Mouse (Mus musculus) midbrain, embryonic 15.5 days (tissue): ENCODE measurements around the gene Cacna2d1. TPM values are rescaled to one million over a fixed set of nuclear protein-coding genes. Genes with fewer than 3 reads are reported as not detected.
A peak's percentile ranks its signal among the peaks of the same experiment; 100 is the strongest.

ENCODE experiments used
- ATAC-seq: fragments of 200-750 bp; cut with Nextera tagmentation; replicated peaks from 2 replicates; pipeline ENCODE4 v1.8.0; 2017; ENCODE audit warnings: moderate TSS enrichment
- H3K27ac ChIP-seq: fragments of 300-500 bp; sonication (generic); 2 replicates; pipeline ENCODE4 v1.5.1; 2015; ENCODE audit warnings: mild to moderate bottlenecking, inconsistent platforms
- H3K27me3 ChIP-seq: fragments of 300-500 bp; sonication (generic); replicated peaks from 2 replicates; pipeline ENCODE4 v1.6.1; 2015; ENCODE audit warnings: inconsistent platforms
- H3K36me3 ChIP-seq: fragments of 300-500 bp; sonication (generic); replicated peaks from 2 replicates; pipeline ENCODE4 v1.6.1; 2015; ENCODE audit warnings: inconsistent platforms
- H3K4me1 ChIP-seq: fragments of 300-500 bp; sonication (generic); 2 replicates; pipeline ENCODE4 v1.6.1; 2015; ENCODE audit warnings: inconsistent platforms
- H3K4me2 ChIP-seq: fragments of 300-500 bp; sonication (generic); 2 replicates; pipeline ENCODE4 v1.6.1; 2015; ENCODE audit warnings: inconsistent platforms, mild to moderate bottlenecking, moderate library complexity
- H3K4me3 ChIP-seq: fragments of 300-500 bp; sonication (generic); 2 replicates; pipeline ENCODE4 v1.5.1; 2015; ENCODE audit warnings: mild to moderate bottlenecking, inconsistent platforms
- H3K9ac ChIP-seq: fragments of 300-500 bp; sonication (generic); 2 replicates; pipeline ENCODE4 v1.6.1; 2015; ENCODE audit warnings: mild to moderate bottlenecking, inconsistent platforms
- H3K9me3 ChIP-seq: fragments of 300-500 bp; sonication (generic); 2 replicates; pipeline ENCODE4 v1.6.1; 2016; ENCODE audit warnings: inconsistent platforms
- WGBS: fragments of 180-500 bp; shearing (Covaris S2); methylation state at CpG from one replicate; pipeline ENCODE4 v1.1.7; 2015; ENCODE audit warnings: mixed read lengths; 5-methylcytosine and 5-hydroxymethylcytosine counted together
- polyA plus RNA-seq: library from polyadenylated mRNA; unstranded; fragments of >200 nt; fragmentation: Nextera tagmentation; extraction: Ambion mirVana; gene quantifications from 2 replicates; pipeline ENCODE4 v1.2.1, GENCODE M21; 2015

The Cacna2d1 gene
- polyA plus RNA-seq, 1 experiment from 2014 or later, result 40.5 TPM

DNA sequence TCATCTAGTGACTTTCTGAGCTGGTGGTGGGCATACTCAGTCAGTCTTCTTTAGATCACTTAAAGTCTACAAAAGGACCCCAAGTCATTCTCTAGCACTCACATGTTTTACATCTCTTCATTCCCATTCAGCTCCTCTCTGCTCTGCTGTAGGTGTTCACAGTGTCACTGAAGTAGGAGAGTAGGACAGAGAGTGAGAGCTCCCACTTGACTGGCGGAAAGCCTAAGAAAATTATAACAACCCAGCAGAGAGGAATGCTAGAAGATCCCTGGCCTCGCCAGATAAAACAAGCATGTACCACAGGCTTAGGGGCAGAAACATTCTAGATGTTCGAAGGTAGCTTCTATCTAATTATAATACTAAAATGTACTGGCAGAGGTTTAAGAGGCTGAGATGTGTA is 256.7 kb downstream of the Cacna2d1 start:
- no peak overlapping the region for H3K27ac ChIP-seq
- 87% methylated on average over 3 of the region's 3 CpGs for WGBS

GRCm38 (mm10) chr5:16199816-16200215 is 265.3 kb downstream of the Cacna2d1 start:
- no peaks in the 10 kb centered on the region for H3K9me3 ChIP-seq
- peak; percentile 50; the same call in 1 of the 2 replicates for ATAC-seq
- 36% methylated on average over 2 of the region's 2 CpGs for WGBS

More for the DNA sequence above, 256.7 kb downstream of the Cacna2d1 start:
- ATAC-seq, result no peak
- Histone ChIP-seq H3K9me3 (no peaks in the 10 kb centered on the region), H3K9ac (no peak overlapping the region), H3K4me1 (no peaks in the 10 kb centered on the region), H3K27me3 (no peaks in the 10 kb centered on the region), H3K36me3 (no peaks in the 10 kb centered on the region), H3K4me3 (no peak overlapping the region), H3K4me2 (no peak overlapping the region)

GRCm38 (mm10) chr5:16221960-16222359 is 287.5 kb downstream of the Cacna2d1 start:
- no peaks in the 10 kb centered on the region for H3K9me3 ChIP-seq
- no peak overlapping the region for H3K27ac ChIP-seq
- H3K4me1 ChIP-seq, result no peaks in the 10 kb centered on the region
- 50% methylated on average over 4 of the region's 4 CpGs for WGBS
- H3K27me3 ChIP-seq, result no peaks in the 10 kb centered on the region
- no peaks in the 10 kb centered on the region for H3K36me3 ChIP-seq
- H3K4me3 ChIP-seq, result no peak overlapping the region
- H3K9ac ChIP-seq, result no peak overlapping the region
- H3K4me2 ChIP-seq, result no peak overlapping the region
- ATAC-seq, result no peak

More at GRCm38 (mm10) chr5:16199816-16200215, 265.3 kb downstream of the Cacna2d1 start:
- H3K4me3 ChIP-seq, result no peak overlapping the region
- H3K4me2 ChIP-seq, result no peak overlapping the region
- no peak overlapping the region for H3K27ac ChIP-seq
- no peaks in the 10 kb centered on the region for H3K27me3 ChIP-seq
- no peaks in the 10 kb centered on the region for H3K4me1 ChIP-seq
- H3K9ac ChIP-seq, result no peak overlapping the region
- H3K36me3 ChIP-seq, result no peaks in the 10 kb centered on the region

GRCm38 (mm10) chr5:16225359-16225758 is 290.9 kb downstream of the Cacna2d1 start:
- no peak for ATAC-seq
- Histone ChIP-seq H3K9ac (no peak overlapping the region), H3K27me3 (no peaks in the 10 kb centered on the region), H3K9me3 (no peaks in the 10 kb centered on the region), H3K4me1 (no peaks in the 10 kb centered on the region), H3K4me3 (no peak overlapping the region), H3K36me3 (no peaks in the 10 kb centered on the region), H3K27ac (no peak overlapping the region), H3K4me2 (no peak overlapping the region)
- WGBS, result 24% methylated on average over 2 of the region's 2 CpGs

- no peaks in the 10 kb centered on the region for H3K36me3 ChIP-seq
- 84% methylated on average over 3 of the region's 3 CpGs for WGBS
- ATAC-seq, result no peak; the same call in 1 of the 2 replicates
- H3K9ac ChIP-seq, result no peak overlapping the region
- no peak overlapping the region for H3K4me3 ChIP-seq
- no peak overlapping the region for H3K4me2 ChIP-seq
- no peaks in the 10 kb centered on the region for H3K27me3 ChIP-seq
- H3K4me1 ChIP-seq, result peaks cover 4% of the 10 kb centered on the region
- H3K27ac ChIP-seq, result no peak overlapping the region
- H3K9me3 ChIP-seq, result no peaks in the 10 kb centered on the region
These were observed 294.9 kb downstream of the Cacna2d1 start for GRCm38 (mm10) chr5:16229384-16229783.

DNA sequence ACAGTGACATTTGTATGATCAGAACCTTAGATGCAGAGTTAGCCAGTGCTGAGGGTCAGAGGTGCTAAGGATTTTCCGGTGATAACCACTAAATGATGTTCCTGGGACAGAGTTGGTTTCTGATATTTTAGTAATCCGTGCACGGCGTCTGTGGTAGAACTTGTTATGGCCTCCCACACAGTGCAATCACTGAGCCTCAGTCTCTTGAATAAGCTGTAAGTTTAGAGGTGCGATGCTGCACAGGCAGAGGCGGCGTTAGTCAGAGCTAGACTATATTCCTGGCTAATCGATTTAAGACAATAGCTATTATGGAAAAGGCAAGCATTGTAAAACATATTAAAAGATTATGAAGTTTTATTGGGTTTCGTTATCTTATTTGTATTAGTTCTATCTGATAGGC is 297.0 kb downstream of the Cacna2d1 start:
- H3K9me3 ChIP-seq, result no peaks in the 10 kb centered on the region
- no peak overlapping the region for H3K4me3 ChIP-seq
- no peak overlapping the region for H3K9ac ChIP-seq
- no peak overlapping the region for H3K4me2 ChIP-seq
- peaks cover 22% of the 10 kb centered on the region for H3K4me1 ChIP-seq
- WGBS, result 80% methylated on average over 9 of the region's 9 CpGs
- ATAC-seq, result no peak
- H3K27ac ChIP-seq, result no peak overlapping the region
- no peaks in the 10 kb centered on the region for H3K36me3 ChIP-seq
- H3K27me3 ChIP-seq, result no peaks in the 10 kb centered on the region

DNA sequence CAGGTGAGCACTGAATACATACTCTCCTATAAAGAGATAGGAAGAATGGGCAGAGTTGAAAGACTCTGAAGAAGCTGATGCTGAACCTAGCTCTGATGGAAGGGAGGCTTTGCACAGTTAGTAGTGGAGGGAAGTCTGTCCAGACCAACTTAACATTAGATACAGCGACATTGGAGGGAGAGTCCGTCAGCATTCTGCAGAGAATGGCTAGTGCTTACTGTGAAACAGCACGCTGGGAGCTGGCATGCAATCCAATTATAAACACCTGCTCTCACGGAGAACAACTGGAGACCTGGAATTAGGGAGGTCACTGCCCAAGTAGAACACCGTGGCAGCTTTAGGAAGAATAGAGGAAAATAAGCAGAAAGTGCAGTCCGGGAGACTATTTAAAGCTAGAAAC is 300.4 kb downstream of the Cacna2d1 start:
- Histone ChIP-seq H3K4me2 (no peak overlapping the region), H3K27ac (peak overlapping the region; percentile 32), H3K27me3 (no peaks in the 10 kb centered on the region), H3K4me1 (peaks cover 29% of the 10 kb centered on the region), H3K36me3 (no peaks in the 10 kb centered on the region), H3K4me3 (no peak overlapping the region), H3K9me3 (no peaks in the 10 kb centered on the region), H3K9ac (no peak overlapping the region)
- peak; percentile 34; the same call in 1 of the 2 replicates for ATAC-seq
- WGBS, result 24% methylated on average over 6 of the region's 6 CpGs

DNA sequence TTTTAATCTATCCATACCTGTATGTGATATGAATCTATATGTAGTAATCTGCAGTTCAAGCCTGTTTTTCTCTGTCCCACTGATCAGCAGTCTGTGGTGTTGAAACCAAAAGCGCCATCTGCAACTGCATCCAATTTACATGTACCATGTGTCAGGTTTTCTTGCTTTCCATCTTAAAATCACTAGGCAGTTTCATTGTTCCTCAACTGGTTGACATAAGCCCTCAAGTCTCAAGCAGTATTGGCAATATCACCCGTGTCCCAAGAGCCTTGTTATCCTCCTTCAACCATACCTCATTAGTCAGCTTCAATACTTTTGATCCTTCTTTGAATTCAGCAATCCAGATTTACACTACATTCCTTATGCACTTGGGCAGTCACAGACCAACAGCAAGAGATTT is 301.4 kb downstream of the Cacna2d1 start:
- Histone ChIP-seq H3K9me3 (no peaks in the 10 kb centered on the region), H3K9ac (no peak overlapping the region), H3K36me3 (no peaks in the 10 kb centered on the region), H3K4me1 (peaks cover 29% of the 10 kb centered on the region), H3K27me3 (no peaks in the 10 kb centered on the region), H3K4me3 (no peak overlapping the region), H3K27ac (peak overlapping the region; percentile 32), H3K4me2 (no peak overlapping the region)
- WGBS, result 49% methylated on average over 2 of the region's 2 CpGs
- peak; percentile 49 for ATAC-seq

GRCm38 (mm10) chr5:16236608-16237007 is 302.1 kb downstream of the Cacna2d1 start:
- H3K4me3 ChIP-seq, result no peak overlapping the region
- no peaks in the 10 kb centered on the region for H3K36me3 ChIP-seq
- ATAC-seq, result no peak
- peaks cover 29% of the 10 kb centered on the region for H3K4me1 ChIP-seq
- H3K9me3 ChIP-seq, result no peaks in the 10 kb centered on the region
- WGBS, result 52% methylated on average over 4 of the region's 4 CpGs
- no peak overlapping the region for H3K4me2 ChIP-seq
- H3K27ac ChIP-seq, result peak overlapping the region; percentile 35; the same call in 1 of the 2 replicates
- no peak overlapping the region for H3K9ac ChIP-seq
- no peaks in the 10 kb centered on the region for H3K27me3 ChIP-seq

DNA sequence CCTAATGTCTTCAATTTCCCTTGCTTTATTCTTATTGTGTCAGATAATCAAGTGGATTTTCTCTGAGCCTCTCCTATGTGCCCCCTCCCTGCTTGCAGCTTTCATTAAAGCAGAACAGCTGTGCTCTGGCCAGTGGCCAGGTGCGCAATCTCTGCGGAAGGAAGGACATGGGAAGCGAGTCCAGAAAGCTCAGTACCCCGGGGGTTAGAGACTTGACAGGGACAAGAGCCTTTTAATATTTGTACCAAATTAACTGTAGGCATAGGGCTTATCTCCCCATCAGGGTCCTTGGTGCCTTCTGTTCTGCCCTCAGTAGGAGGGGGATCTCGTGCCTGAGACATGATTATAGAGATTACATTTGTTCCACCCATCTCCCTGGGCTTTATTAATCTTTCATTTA is 303.5 kb downstream of the Cacna2d1 start:
- no peak overlapping the region for H3K4me2 ChIP-seq
- H3K4me1 ChIP-seq, result peaks cover 29% of the 10 kb centered on the region
- ATAC-seq, result peak; percentile 80
- no peaks in the 10 kb centered on the region for H3K27me3 ChIP-seq
- H3K9ac ChIP-seq, result no peak overlapping the region
- no peaks in the 10 kb centered on the region for H3K36me3 ChIP-seq
- 16% methylated on average over 5 of the region's 5 CpGs for WGBS
- H3K27ac ChIP-seq, result peak overlapping the region; percentile 62; the same call in 1 of the 2 replicates
- no peaks in the 10 kb centered on the region for H3K9me3 ChIP-seq
- H3K4me3 ChIP-seq, result no peak overlapping the region

DNA sequence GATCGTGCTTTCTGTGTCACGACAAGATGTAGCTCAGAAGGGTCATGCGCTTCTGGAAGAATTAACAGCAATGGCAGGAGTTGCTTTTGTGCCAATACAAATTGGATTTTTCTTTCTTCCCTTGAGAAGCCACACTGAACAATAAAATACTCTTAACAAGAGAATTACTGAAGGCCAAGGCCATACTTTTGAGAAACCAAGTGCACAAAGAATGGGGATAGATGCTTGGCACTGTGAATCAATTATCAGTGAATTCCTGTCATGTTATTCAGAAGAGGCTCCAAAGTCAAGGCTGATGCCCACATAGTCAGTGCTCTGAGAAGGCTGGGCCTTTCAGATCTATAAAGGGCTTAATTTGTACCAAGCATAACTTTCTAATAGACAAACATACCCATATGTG is 305.8 kb downstream of the Cacna2d1 start:
- ATAC-seq, result no peak
- Histone ChIP-seq H3K9me3 (no peaks in the 10 kb centered on the region), H3K9ac (no peak overlapping the region), H3K36me3 (no peaks in the 10 kb centered on the region), H3K4me2 (no peak overlapping the region), H3K27me3 (no peaks in the 10 kb centered on the region), H3K4me1 (peaks cover 16% of the 10 kb centered on the region), H3K4me3 (no peak overlapping the region), H3K27ac (no peak overlapping the region)
- WGBS, result 25% methylated on average over 3 of the region's 3 CpGs

GRCm38 (mm10) chr5:16243599-16243998 is 309.1 kb downstream of the Cacna2d1 start:
- no peaks in the 10 kb centered on the region for H3K4me1 ChIP-seq
- H3K9ac ChIP-seq, result no peak overlapping the region
- no peaks in the 10 kb centered on the region for H3K9me3 ChIP-seq
- H3K4me3 ChIP-seq, result no peak overlapping the region
- 32% methylated on average over 2 of the region's 2 CpGs for WGBS
- no peaks in the 10 kb centered on the region for H3K36me3 ChIP-seq
- no peak overlapping the region for H3K27ac ChIP-seq
- ATAC-seq, result 0 out of 2 replicates have a peak, but pooled peaks have one; percentile 34
- H3K4me2 ChIP-seq, result no peak overlapping the region
- no peaks in the 10 kb centered on the region for H3K27me3 ChIP-seq

GRCm38 (mm10) chr5:16252738-16253513 is 318.4 kb downstream of the Cacna2d1 start:
- Histone ChIP-seq H3K27me3 (no peaks in the 10 kb centered on the region), H3K4me3 (no peak overlapping the region), H3K9ac (no peak overlapping the region), H3K9me3 (no peaks in the 10 kb centered on the region), H3K36me3 (no peaks in the 10 kb centered on the region), H3K27ac (no peak overlapping the region), H3K4me2 (no peak overlapping the region), H3K4me1 (no peaks in the 10 kb centered on the region)
- WGBS, result 69% methylated on average over 6 of the region's 6 CpGs
- ATAC-seq, result no peak
